Mouse (Mus musculus) liver, adult 2 months (tissue): Measurements from ENCODE around the gene Smim14. TPM values are rescaled to one million over a fixed set of nuclear protein-coding genes. Genes with fewer than 3 reads are reported as not detected.

Source experiments
- DNase-seq: peaks from one replicate; pipeline ENCODE4 v3.0.0-alpha.2; 2011; ENCODE audit warnings: low read depth, low spot score; ENCODE audit errors: extremely low read depth
- H3K27ac ChIP-seq: fragments of 200-500 bp; replicated peaks from 2 replicates; pipeline ENCODE4 v1.5.1; 2012; ENCODE audit warnings: low read depth, mild to moderate bottlenecking, control low read depth, inconsistent platforms, low read length; ENCODE audit not compliant: insufficient read depth
- H3K27me3 ChIP-seq: fragments of 200-500 bp; 2 replicates; pipeline ENCODE4 v1.6.1; 2012; ENCODE audit warnings: mild to moderate bottlenecking, moderate library complexity, low read length, inconsistent platforms; ENCODE audit not compliant: control insufficient read depth, insufficient read depth
- H3K36me3 ChIP-seq: fragments of 200-500 bp; 2 replicates; pipeline ENCODE4 v1.6.1; 2012; ENCODE audit warnings: low read length, inconsistent platforms; ENCODE audit not compliant: control insufficient read depth, insufficient read depth
- H3K4me1 ChIP-seq: fragments of 200-500 bp; 2 replicates; pipeline ENCODE4 v1.6.1; 2011; ENCODE audit warnings: low read length; ENCODE audit not compliant: control insufficient read depth, insufficient read depth
- H3K4me3 ChIP-seq: fragments of 200-500 bp; 2 replicates; pipeline ENCODE4 v1.5.1; 2011; ENCODE audit warnings: low read depth, mild to moderate bottlenecking, control low read depth, low read length, moderate library complexity; ENCODE audit not compliant: insufficient read depth
- H3K79me2 ChIP-seq: fragments of 200-500 bp; 2 replicates; pipeline ENCODE4 v1.6.1; 2012; ENCODE audit warnings: inconsistent platforms, mild to moderate bottlenecking, low read length, moderate library complexity; ENCODE audit not compliant: control insufficient read depth, insufficient read depth
- H3K9ac ChIP-seq: fragments of 200-500 bp; 2 replicates; pipeline ENCODE4 v1.6.1; 2012; ENCODE audit warnings: low read depth, mild to moderate bottlenecking, control low read depth, inconsistent platforms, low read length
- CTCF ChIP-seq: fragments of 200-500 bp; IDR thresholded peaks from 2 replicates; pipeline ENCODE4 v1.5.1; 2011; ENCODE audit warnings: low read depth, low read length, control low read depth
- POLR2A ChIP-seq: fragments of 200-500 bp; IDR thresholded peaks from 2 replicates; pipeline ENCODE4 v1.6.1; 2011; ENCODE audit warnings: low read length, control low read depth; ENCODE audit not compliant: insufficient read depth; ENCODE audit errors: extremely low read depth
- WGBS: fragments of 180-500 bp; shearing (Covaris S2); methylation state at CpG from one replicate; pipeline ENCODE4 v1.1.7; 2018; 5-methylcytosine and 5-hydroxymethylcytosine counted together
- polyA plus RNA-seq: library from polyadenylated mRNA; depleted of rRNA; stranded (reverse); fragments of >200 nt; gene quantifications from 2 replicates; pipeline ENCODE4 v1.2.3, GENCODE M21; 2012
- total RNA-seq: library from RNA; depleted of rRNA; stranded (reverse); fragments of >200 nt; gene quantifications from 2 replicates; pipeline ENCODE4 v1.2.3, GENCODE M21; 2014

Gene Smim14
- total and polyA plus RNA-seq, 2 experiments, result 60.5 to 66.6 TPM

GRCm38 (mm10) chr5:65565486-65565885 is 28.5 kb upstream of the Smim14 start:
- H3K27ac ChIP-seq, result no peak overlapping the region
- no peak overlapping the region for H3K9ac ChIP-seq
- TF ChIP-seq POLR2A (no peak), CTCF (no peak)
- no peak for DNase-seq
- peaks cover 12% of the 10 kb centered on the region for H3K36me3 ChIP-seq
- 79% methylated on average over 2 of the region's 2 CpGs for WGBS
- no peaks in the 10 kb centered on the region for H3K27me3 ChIP-seq
- no peak overlapping the region for H3K4me3 ChIP-seq
- no peaks in the 10 kb centered on the region; the same call in 1 of the 2 replicates for H3K4me1 ChIP-seq
- peaks cover 16% of the 10 kb centered on the region for H3K79me2 ChIP-seq

GRCm38 (mm10) chr5:65561125-65561893 is 24.3 kb upstream of the Smim14 start:
- WGBS, result 67% methylated on average over 19 of the region's 20 CpGs

GRCm38 (mm10) chr5:65557109-65557508 is 20.1 kb upstream of the Smim14 start:
- no peak overlapping the region for H3K9ac ChIP-seq
- no peaks in the 10 kb centered on the region for H3K36me3 ChIP-seq
- TF ChIP-seq POLR2A, result no peak
- TF ChIP-seq CTCF, result no peak
- DNase-seq, result no peak
- no peak overlapping the region for H3K4me3 ChIP-seq
- H3K27me3 ChIP-seq, result no peaks in the 10 kb centered on the region
- H3K4me1 ChIP-seq, result peaks cover 4% of the 10 kb centered on the region; the same call in 1 of the 2 replicates
- H3K27ac ChIP-seq, result no peak overlapping the region
- H3K79me2 ChIP-seq, result peaks cover 41% of the 10 kb centered on the region

More at GRCm38 (mm10) chr5:65561125-65561893, 24.3 kb upstream of the Smim14 start:
- H3K36me3 ChIP-seq, result peaks cover 2% of the 10 kb centered on the region; the same call in 1 of the 2 replicates
- no peak for DNase-seq
- H3K27ac ChIP-seq, result no peak overlapping the region
- TF ChIP-seq POLR2A, result no peak
- no peak for TF ChIP-seq CTCF
- H3K4me3 ChIP-seq, result no peak overlapping the region
- H3K79me2 ChIP-seq, result peaks cover 26% of the 10 kb centered on the region
- peaks cover 4% of the 10 kb centered on the region; the same call in 1 of the 2 replicates for H3K4me1 ChIP-seq
- H3K27me3 ChIP-seq, result no peaks in the 10 kb centered on the region
- no peak overlapping the region for H3K9ac ChIP-seq

GRCm38 (mm10) chr5:65549677-65550076 is 12.7 kb upstream of the Smim14 start:
- H3K9ac ChIP-seq, result no peak overlapping the region
- H3K27me3 ChIP-seq, result no peaks in the 10 kb centered on the region
- TF ChIP-seq CTCF (no peak), POLR2A (no peak)
- DNase-seq, result peak; percentile 84
- peak overlapping the region; percentile 8; the same call in 1 of the 2 replicates for H3K27ac ChIP-seq
- no peaks in the 10 kb centered on the region for H3K36me3 ChIP-seq
- 27% methylated on average over 1 of the region's 1 CpGs for WGBS
- H3K4me1 ChIP-seq, result peaks cover 9% of the 10 kb centered on the region
- H3K4me3 ChIP-seq, result no peak overlapping the region
- peaks cover 20% of the 10 kb centered on the region; the same call in 1 of the 2 replicates for H3K79me2 ChIP-seq

- WGBS, result 65% methylated on average over 2 of the region's 2 CpGs
- no peak overlapping the region for H3K4me3 ChIP-seq
- H3K36me3 ChIP-seq, result no peaks in the 10 kb centered on the region; the same call in 1 of the 2 replicates
- DNase-seq, result no peak
- H3K4me1 ChIP-seq, result peaks cover 9% of the 10 kb centered on the region
- H3K27ac ChIP-seq, result no peak overlapping the region
- H3K9ac ChIP-seq, result no peak overlapping the region
- no peak for TF ChIP-seq CTCF
- no peak for TF ChIP-seq POLR2A
- no peaks in the 10 kb centered on the region for H3K27me3 ChIP-seq
- H3K79me2 ChIP-seq, result peaks cover 25% of the 10 kb centered on the region; the same call in 1 of the 2 replicates
Measured at GRCm38 (mm10) chr5:65544616-65545015, 7.6 kb upstream of the Smim14 start.

- Histone ChIP-seq H3K4me1 (peaks cover 10% of the 10 kb centered on the region), H3K36me3 (no peaks in the 10 kb centered on the region; the same call in 1 of the 2 replicates), H3K79me2 (peaks cover 20% of the 10 kb centered on the region; the same call in 1 of the 2 replicates), H3K27me3 (no peaks in the 10 kb centered on the region), H3K27ac (no peak overlapping the region), H3K4me3 (no peak overlapping the region), H3K9ac (no peak overlapping the region)
- DNase-seq, result no peak
- 94% methylated on average over 1 of the region's 1 CpGs for WGBS
- no peak for TF ChIP-seq CTCF
Measured at GRCm38 (mm10) chr5:65543491-65543890, 6.5 kb upstream of the Smim14 start.
